Mouse (Mus musculus): Measurements from ENCODE around the gene Myrfl.

The Myrfl gene

DNA sequence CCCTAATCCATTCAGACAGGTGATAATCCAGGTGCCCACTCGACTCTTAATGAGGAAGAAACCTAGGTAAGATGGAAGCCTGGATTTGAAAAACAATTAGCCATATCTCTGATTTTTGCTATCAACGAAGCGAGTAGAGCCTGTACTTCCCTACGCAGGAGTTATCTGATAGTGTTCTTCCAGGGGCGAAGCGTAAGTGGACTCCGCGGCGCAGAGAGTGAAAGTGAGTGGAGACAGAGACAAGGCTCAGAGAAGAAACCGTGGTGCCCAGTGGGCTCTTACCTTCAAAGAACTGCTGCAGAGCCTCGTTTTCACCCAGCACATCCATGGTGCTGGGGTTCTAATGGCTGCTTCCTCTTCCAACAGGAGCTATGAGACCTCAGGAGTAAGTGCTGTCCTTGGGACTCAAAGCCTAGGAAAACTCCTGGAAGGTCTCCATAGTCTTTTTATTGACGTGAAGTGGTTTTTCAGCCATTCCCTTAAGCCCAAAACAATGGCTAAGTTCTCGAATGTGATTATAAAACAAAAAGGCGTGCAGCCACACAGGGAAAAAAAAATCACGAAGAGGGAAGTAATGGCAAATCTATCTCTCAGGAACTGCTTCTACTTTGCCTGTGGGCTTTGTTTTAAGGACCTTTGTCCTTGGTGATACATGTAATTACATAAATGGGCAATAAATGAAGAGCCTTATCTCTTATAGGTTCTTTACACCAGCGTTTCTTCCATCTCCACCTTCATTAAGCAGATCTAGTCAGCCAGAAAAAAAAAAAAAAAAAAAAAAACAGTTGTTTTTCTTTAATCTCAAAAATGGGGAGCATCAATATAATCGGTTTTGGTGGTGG is at the start of gene Myrfl:
Gene Myrfl (minus strand): TSS at position 584 of the 842 bp plus-strand sequence.
- no peak for DNase-seq (ENCODE audit: inconsistent age in 2 of 2, low spot score in 1 of 2)

DNA sequence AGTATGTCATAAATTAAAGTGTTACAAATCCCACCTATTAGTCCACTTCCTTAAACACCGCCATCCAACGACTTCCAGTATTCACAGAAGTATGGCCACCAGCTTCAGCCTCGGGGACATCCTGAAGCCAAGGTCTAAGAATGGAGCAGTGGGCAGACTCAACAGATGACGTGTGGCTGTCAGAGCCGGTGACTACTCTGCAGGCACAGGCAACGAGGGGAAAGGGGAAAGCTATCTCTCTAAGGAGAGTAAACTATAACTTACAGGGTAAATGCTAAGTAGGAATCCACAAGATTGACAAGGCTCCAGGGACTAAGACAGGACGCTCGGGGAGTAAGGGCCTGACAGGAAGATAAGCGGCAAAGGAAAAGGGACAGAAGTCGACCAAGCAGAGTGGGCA is 48.2 kb upstream of the Myrfl start:
- peak in 1 of 2 experiments; percentile 56 for DNase-seq (ENCODE audit: inconsistent age in 2 of 2, low spot score in 1 of 2)

DNA sequence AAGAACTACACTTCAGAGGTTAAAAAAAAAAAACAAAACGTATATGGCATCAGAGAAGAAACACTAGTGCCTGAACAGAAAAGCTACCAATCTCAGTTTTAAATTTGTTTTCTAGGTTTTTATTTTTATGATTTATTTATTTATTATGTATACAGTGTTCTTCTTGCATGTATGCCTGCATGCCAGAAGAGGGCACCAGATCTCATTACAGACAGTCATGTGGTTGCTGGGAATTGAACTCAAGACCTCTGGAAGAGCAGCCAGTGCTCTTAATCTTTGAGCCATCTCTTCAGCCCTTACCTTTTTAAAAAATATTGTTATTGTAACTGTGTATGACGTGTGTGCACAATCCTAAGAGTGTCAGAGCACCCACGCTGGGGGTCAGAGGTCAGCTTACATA is 47.4 kb upstream of the Myrfl start:
- DNase-seq (ENCODE audit: inconsistent age in 2 of 2, low spot score in 1 of 2), result peak in 1 of 2 experiments; percentile 33

DNA sequence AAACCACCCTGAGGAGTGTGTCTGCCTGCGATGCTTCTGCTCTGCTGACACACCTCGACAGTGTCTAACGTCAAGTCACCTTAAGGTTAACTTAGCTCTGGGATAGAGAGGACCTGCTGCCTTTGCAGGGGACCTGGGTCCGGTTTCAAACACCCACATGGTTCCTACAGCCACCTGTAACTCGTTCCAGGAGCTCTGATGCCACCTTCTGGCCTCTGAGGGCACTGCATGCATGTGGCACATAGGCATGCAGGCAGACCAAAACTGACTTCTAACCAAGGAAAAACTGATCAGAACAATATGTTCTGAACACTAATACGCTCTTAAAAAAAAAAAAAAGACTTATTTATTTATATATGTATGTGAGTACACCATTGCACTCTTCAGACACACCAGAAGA is 46.3 kb upstream of the Myrfl start:
- DNase-seq (ENCODE audit: inconsistent age in 2 of 2, low spot score in 1 of 2), result no peak

DNA sequence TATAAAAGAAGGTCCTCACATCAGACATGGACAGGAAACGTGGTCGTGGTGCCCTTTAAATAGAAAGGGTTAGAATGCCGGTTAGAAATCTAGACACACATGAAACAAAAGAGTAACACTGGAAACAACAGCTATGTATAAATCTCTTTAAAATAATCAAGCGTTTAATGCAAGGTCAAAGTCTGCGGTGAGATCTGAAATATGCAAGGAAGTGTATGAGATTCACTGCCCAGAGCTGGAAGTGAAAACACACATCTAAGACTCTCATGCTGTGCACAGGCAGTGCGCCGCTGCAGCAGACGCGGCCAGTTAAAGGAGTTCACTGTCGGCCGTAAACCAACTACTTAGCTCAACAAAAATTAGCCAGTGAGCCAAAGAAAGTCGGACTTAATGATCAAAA is 38.3 kb upstream of the Myrfl start:
- no peak for DNase-seq (ENCODE audit: inconsistent age in 2 of 2, low spot score in 1 of 2)

DNA sequence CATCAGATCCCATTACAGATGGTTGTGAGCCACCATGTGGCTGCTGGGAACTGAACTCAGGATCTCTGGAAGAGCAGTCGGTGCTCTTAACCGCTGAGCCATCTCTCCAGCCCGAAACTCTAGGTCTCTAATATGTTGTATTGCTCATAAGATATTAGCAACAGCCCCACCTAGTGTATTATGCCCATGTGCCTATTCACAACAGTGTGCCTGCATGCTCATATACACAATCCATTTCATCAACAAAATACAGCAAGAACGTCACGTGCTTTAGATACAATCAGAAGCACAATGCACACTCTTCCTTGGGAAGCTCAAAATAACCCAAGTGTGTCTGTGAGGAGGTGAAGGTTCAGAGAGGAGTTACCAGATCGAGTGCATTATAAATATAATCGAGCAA is 37.1 kb upstream of the Myrfl start:
- no peak for DNase-seq (ENCODE audit: inconsistent age in 2 of 2, low spot score in 1 of 2)

DNA sequence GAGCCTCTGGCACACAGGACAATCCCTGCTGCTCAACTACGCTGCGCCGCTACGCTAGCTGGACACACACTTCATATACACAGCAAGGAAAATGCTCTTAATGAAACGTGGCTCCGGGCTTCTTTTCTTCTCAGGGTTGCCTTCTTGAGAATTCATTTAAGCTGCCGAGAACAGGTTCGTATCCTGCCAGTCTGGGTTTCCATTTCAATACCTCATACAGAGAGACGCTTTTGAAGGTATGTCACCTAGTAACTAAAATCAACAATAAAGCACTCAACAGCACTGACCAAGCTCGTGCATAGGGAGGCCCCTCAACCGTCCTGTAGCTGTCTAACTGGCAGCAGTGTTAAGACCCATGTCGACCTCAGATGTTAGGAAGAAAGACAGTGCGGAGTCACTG is 35.7 kb upstream of the Myrfl start:
- no peak for DNase-seq (ENCODE audit: inconsistent age in 2 of 2, low spot score in 1 of 2)

DNA sequence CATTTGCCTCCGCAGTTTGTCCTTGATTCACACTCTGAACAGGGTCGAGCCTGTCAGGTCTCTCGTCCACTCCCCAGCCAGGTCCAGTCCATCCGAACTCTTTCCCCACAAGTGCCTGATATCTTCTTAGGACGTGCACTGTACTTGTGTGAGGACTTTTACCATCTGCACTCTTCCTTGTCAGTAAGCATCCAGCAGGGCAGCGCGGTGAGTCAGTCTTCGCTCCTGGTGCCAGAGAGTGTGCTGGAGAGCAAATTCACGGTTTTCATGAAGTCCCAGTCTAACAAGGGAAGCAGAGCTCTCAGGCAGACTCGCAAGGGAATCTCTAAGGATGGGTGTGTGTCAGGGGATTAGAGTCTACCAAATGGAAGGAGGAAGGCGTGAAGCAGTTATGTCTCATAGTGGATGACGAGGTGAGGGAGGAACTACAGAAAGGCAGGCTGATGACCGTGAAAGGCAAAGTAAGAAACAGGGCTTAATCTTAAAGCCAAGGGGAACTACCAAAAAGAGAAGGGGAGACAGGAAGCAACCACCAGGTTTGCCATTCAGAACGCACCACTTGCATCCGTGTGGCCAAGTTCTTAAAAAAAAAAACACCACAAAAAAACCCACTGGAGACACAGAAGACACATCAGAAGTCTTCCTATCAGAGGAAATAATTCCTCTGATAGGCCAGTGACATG is 34.9 kb upstream of the Myrfl start:
- peak in 1 of 2 experiments; percentile 52 for DNase-seq (ENCODE audit: inconsistent age in 2 of 2, low spot score in 1 of 2)

DNA sequence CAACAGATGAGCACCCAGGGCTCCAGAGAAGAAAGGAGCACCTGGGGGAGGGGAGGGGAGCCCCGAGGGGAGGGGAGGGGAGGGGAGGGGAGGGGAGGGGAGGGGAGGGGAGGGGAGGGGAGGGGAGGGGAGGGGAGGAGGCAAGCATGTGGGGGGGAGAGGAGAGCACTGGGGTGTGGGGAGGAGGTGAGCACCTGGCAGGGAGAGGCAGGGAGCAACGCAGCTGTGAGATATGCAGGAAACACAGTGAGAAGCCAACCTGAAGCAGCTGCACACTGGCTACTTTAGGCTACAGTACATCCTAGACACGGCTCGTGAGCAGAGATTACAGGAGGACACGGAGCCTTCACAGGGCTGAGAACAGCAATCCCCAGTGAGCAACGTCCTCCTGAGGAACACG is 34.2 kb upstream of the Myrfl start:
- DNase-seq (ENCODE audit: inconsistent age in 2 of 2, low spot score in 1 of 2), result no peak

DNA sequence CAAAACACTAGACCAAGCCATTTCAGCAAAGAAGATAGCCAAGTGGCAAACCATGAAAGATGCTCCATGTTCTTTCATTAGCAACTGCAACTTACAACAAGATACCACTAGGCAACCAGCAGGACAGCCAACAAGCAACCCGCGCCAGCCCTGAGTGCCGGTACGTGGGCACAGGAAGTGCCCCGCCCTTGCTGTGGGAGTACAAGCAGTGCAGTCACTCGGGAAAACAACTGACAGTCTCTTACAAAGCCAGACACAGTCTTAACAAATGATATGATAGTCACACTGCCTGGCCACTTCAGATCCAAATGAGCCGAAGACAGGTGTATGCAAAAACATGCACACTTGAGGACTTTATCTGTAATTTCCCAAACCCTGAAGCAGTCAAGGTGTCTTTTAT is 33.8 kb upstream of the Myrfl start:
- DNase-seq (ENCODE audit: inconsistent age in 2 of 2, low spot score in 1 of 2), result no peak

DNA sequence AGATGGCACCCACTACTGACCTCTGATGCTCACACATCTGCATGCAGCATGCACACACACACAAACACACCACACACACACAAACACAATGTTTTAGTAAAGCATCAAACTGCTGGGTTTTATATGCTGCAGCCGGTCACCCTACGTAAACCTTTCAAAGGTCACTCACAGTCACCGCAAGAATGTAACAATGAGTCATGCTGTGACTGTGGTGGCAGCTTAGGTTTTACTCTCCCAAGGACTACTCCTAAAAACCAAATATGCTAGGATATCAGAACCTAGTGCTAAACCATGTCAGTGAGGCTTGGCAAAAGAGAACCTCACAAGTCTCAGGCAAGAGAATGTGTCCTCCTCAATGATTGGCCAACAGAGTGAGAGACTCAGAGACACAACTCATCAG is 32.1 kb upstream of the Myrfl start:
- peak; percentile 73 to 77 for DNase-seq (ENCODE audit: inconsistent age in 2 of 2, low spot score in 1 of 2)

DNA sequence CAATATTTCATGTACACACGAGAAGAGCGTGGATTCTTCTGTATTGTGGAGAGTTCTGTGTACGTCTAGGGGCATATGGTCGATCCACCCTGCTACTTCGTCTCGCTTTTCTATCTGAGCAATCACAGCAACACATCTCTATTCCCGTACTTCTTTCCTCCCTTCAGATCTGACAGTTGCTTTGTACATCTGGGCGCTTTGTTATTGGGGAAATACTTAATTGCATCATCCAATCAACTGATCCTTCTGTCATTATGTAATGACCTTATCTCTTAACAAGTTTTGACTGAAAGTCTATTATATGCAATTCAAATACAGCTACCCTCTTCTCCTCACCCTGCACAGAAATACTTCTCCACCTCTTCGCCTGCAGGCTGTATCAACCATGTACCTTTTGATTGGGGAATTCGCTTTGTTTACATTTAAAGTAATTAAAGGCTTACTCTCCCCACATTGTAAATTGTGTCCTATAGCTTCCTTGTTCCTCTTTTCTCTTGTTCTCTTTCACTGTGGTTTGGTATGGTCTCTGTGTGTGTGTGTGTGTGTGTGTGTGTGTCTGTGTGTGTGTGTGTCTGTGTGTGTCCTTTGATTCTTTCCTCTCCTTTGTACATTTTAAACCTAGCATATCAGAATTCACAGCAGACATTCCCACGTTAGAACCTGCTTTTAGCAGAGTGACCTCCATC is 29.9 kb upstream of the Myrfl start:
- no peak for DNase-seq (ENCODE audit: inconsistent age in 2 of 2, low spot score in 1 of 2)

DNA sequence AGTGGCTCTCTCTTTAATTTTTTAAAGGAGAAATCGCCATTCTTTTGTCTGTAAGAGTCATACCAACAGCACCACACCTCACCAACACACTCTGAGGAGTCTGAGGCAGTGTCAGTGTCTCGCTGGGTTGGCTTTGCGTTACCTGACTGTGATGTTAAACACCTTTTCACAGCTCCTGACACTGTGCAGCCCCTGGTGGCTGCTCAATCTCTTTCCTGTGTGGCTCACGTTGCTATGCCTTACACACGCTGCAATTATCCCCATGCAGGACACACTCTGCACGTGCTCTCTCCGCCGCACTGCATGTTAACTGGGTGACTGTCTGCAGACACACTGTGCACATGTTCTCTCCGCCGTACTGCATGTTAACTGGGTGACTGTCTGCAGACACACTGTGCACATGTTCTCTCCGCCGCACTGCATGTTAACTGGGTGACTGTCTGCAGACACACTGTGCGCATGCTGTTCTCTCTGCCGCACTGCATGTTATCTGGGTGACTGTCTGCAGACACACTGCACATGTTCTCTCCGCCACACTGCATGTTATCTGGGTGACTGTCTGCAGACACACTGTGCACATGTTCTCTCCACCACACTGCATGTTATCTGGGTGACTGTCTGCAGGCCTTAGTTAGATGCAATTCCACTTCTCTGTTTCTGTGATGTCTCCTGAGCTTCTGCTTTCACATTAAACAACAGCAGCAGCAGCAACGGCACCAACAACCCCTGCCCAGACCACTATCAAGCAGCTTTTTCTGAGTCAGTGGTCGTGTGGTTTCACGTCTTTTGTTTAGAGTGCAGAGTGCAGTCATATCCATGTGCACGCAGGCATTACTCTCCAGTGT is 27.2 kb upstream of the Myrfl start:
- DNase-seq (ENCODE audit: inconsistent age in 2 of 2, low spot score in 1 of 2), result no peak

DNA sequence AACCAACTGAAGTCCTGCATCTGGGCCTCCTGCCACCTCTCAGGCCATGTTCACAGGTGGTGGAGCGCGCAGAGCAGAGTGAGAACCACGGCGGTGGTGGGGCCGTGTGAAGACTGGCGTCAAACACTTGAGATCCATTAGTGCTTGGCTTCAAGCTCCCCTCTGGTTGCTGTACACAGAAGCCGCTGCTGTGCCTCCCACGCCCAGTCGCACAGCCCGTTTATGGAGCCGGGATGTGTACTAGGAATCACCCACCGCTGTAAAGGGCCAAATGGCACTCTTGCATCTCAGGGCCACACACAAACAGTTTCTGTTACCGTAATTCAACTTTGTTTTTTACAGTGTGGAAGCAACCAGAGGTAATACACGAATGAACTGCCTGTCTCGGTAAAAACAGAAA is 25.4 kb upstream of the Myrfl start:
- no peak for DNase-seq (ENCODE audit: inconsistent age in 2 of 2, low spot score in 1 of 2)

DNA sequence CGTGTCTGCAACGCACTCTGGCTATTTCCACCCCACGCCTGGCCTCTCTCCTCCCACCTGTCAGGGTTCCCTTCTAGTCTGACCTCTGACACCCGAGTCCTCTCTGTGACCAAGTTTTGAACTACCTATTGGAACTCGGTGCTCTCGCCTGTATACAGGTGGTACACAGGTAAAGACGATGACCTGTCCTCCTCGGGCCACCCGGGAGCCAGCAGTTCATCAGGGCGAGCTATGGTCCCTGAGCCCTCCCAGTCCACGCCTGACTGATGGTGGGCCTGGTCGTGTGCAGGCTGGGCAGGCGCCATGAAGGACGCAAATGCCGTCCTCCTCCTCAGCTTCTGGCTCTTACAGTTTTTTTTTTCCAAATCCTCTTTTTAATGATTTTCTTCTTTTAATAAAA is 24.7 kb upstream of the Myrfl start:
- DNase-seq (ENCODE audit: inconsistent age in 2 of 2, low spot score in 1 of 2), result no peak

DNA sequence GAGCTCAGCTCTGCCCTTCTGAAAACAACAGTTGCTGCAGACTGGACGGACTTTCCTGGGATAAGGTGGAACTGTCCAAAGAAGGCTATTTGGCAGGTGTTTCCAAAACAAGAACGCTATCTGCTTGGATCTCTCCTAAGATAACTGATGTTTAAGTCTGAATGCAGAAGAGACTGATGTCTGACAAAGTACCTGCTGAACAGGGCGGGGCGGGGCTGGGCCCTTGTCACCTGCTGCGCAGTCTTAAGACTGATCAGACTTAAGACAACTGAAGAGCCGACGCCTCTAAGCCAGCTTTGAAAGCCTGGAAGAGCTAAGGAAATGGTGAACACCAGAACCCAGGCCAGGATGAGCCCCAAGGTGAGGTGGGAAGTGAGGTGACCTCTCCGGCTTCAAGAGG is 23.9 kb upstream of the Myrfl start:
- DNase-seq (ENCODE audit: inconsistent age in 2 of 2, low spot score in 1 of 2), result no peak

DNA sequence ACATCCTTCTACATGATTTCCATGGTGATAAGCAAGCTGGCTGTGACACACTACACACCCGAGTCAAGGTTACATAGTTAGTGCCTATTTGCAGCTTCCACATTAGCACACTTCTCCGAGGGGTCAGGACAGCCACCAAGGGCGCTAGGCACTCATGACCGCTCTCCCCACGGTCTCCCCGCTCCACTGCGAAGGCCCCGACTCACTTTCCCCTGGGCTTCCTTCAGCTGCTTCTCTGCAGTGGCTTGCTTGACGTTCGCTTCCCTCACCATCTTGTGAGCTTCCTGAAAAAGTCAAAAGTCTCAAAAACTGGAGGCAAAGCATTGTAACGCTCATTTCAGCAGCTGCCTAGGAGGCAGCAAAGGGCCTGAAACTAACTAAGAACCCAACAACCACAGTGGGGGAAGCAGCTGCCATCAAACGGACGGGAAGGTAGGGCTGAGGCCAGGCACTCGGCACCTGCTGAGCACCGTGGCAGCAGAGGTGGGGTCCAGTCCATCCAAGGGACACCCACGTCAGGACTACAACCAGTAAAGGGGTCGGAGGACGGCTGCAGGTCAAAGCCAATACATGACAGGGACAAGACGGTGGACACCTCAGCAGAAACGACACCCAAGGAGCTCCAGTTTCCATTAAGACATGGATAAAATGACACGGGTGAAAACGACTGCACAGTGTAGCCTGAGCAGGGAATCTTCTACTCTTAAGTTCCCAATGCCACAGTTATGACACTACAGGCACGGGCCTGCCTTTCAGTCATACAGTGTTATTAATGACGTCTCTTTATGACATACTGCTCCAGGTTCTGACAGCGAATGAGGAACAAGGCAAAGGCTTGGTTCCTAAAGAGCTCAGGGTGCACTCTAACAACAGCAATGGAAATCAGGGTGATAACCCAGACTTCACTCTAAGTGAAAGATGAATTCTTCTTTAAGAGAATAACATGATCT is 22.9 kb upstream of the Myrfl start:
- no peak for DNase-seq (ENCODE audit: inconsistent age in 2 of 2, low spot score in 1 of 2)

DNA sequence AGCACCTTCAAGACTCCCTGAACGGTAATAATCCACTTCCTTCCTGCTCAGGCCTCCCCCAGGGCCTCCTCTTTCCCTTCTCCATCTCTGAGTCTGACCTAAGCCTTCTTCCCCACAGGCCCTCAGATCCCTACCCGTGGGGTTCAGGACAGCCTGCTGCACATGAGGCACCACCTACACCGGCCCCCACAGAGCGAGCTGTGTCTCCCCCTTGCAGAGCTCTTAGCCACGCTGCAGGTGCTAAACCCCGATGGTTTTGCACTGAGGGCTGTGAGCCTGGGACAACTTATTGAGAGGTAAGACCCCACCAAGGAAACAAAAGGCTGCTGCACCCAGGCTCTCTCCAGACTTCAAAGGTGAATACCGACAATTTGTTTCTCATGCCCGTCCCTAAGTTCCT is 19.9 kb upstream of the Myrfl start:
- DNase-seq (ENCODE audit: inconsistent age in 2 of 2, low spot score in 1 of 2), result no peak

DNA sequence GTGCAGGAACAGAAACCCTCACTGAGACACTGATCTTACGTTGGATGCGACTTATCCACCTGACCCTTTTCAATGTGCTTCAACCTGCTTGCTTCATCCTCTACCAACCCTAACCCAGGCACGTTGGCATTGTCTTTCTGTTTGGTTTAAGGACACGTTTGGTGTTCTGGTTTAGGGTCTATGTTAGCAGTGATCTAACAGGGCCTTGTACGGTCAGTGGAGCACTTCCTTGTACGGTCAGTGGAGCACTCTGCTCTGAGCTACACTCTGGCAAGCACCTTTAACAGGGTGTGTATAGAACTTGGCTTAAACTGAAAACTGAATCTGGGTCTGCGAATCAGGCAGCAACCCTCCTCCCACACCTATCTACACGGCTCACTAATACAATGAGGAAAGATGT is 18.6 kb upstream of the Myrfl start:
- no peak for DNase-seq (ENCODE audit: inconsistent age in 2 of 2, low spot score in 1 of 2)

DNA sequence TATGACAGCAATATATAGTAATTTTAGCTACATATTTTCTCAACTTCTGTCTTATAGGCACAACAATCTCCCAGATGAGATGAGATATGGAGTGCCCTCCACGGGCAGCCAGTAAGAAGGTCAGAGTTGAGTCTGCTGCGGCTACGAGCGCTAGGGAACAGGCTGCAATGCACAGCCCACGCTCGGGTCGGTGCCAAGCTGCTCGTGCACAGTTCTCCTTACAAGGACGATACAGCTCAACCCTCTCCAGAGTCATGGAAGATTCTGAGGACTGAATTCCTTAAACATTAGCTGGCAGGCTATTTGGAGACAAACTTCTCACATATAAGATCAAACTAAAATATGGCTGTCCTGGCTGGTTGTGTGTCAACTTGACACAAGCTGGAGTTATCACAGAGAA is 17.9 kb upstream of the Myrfl start:
- DNase-seq (ENCODE audit: inconsistent age in 2 of 2, low spot score in 1 of 2), result peak; percentile 86 to 88

Measured in adrenal gland, adult (tissue).